Comparison of ENCODE assay signal across 25 mouse cellular contexts in genomic region chr11:63176416-63176815, GRCm38 (mm10). TPM values are rescaled to one million over a fixed set of nuclear protein-coding genes. Genes with fewer than 3 reads are reported as not detected.
DNase-seq lines count a peak whose midpoint lies in the region; ATAC-seq and TF ChIP-seq lines count a peak whose summit lies in the region.
"Had no signal": no experiment of that assay in that cellular context is flagged by ENCODE, and none has a peak within 500 bp of the region (broad histone marks: within the 10 kb centered on the region; RNA-seq: fewer than 3 reads in every experiment).

No protein-coding gene starts in this region.

- H3K9ac ChIP-seq in midbrain, postnatal 0 days (replicated peaks; ENCODE audit: low read length, poor library complexity, severe bottlenecking): no peak overlapping the region
- H3K9ac ChIP-seq: heart, embryonic 13.5 days; hindbrain, embryonic 12.5 days; kidney, embryonic 15.5 days had no signal

- no peaks in the 10 kb centered on the region for H3K9me3 ChIP-seq in midbrain, postnatal 0 days (ENCODE audit: low read length)
- H3K9me3 ChIP-seq: embryonic facial prominence, embryonic 10.5 days; heart, embryonic 13.5 days; hindbrain, embryonic 12.5 days; kidney, embryonic 15.5 days; midbrain, embryonic 10.5 days had no signal

- no peak for TF ChIP-seq CTCF in midbrain, postnatal 0 days (IDR thresholded peaks at IDR 0.05)

- no peak overlapping the region for H3K4me2 ChIP-seq in midbrain, postnatal 0 days (ENCODE audit: low read depth, low read length, poor library complexity, severe bottlenecking)
- H3K4me2 ChIP-seq: heart, embryonic 13.5 days; hindbrain, embryonic 12.5 days; kidney, embryonic 15.5 days had no signal

- no peaks in the 10 kb centered on the region for H3K27me3 ChIP-seq in midbrain, postnatal 0 days (ENCODE audit: insufficient read depth, low read length)
- H3K27me3 ChIP-seq: heart, embryonic 13.5 days; hindbrain, embryonic 12.5 days; kidney, embryonic 15.5 days had no signal

- H3K27ac ChIP-seq in midbrain, postnatal 0 days (ENCODE audit: low read depth, low read length): no peak overlapping the region
- H3K27ac ChIP-seq: embryonic facial prominence, embryonic 10.5 days; heart, adult 2 months; heart, embryonic 13.5 days; hindbrain, embryonic 12.5 days; kidney, embryonic 15.5 days; macrophage; midbrain, embryonic 10.5 days had no signal

- ATAC-seq in frontal cortex, adult (ENCODE audit: low TSS enrichment): peak; percentile 95
- no peak for ATAC-seq in megakaryocyte progenitor cell, adult 5-6 weeks (replicated peaks; ENCODE audit: poor library complexity)
- ATAC-seq in midbrain, postnatal 0 days (ENCODE audit: low FRiP score): no peak
- ATAC-seq: midbrain, embryonic 16.5 days had no signal

- H3K4me1 ChIP-seq in midbrain, postnatal 0 days (ENCODE audit: insufficient read depth, low read length): no peaks in the 10 kb centered on the region
- H3K4me1 ChIP-seq: embryonic facial prominence, embryonic 10.5 days; heart, embryonic 13.5 days; kidney, embryonic 15.5 days had no signal

- intact Hi-C loops in left cerebral cortex, postnatal 36 days (cut with DNase I): loop anchor here (10.0 kb wide), 1 partner anchor 432 kb away; no protein-coding TSS in a partner anchor

- no peaks in the 10 kb centered on the region for H3K36me3 ChIP-seq in midbrain, postnatal 0 days (ENCODE audit: insufficient read depth, low read length)
- H3K36me3 ChIP-seq: embryonic facial prominence, embryonic 10.5 days; heart, embryonic 13.5 days; hindbrain, embryonic 12.5 days; kidney, embryonic 15.5 days; midbrain, embryonic 10.5 days had no signal

- DNase-seq in frontal cortex, postnatal 36 days (ENCODE audit: low spot score in 2 of 2): peak; percentile 58 to 81
- DNase-seq in left cerebral cortex, postnatal 36 days (ENCODE audit: low spot score in 2 of 2): peak; percentile 59 to 71
- DNase-seq in right cerebral cortex, postnatal 25 days: peak; percentile 33
- no peak for DNase-seq in lung, postnatal 10 days
- no peak for DNase-seq in midbrain, postnatal 0 days (ENCODE audit: low spot score)
- DNase-seq: adrenal gland, postnatal 10 days; cerebellum, postnatal 10 days; gastrocnemius, postnatal 14 days; heart, adult 2 months; heart, postnatal 14 days; kidney, adult 11 months; kidney, postnatal 36 days; layer of hippocampus, adult 9-11 months; thymus, adult 2 months; thymus, postnatal 4 days had no signal

- 53% methylated on average over 7 of the region's 7 CpGs for WGBS in midbrain, postnatal 0 days

- H3K4me3 ChIP-seq in midbrain, postnatal 0 days (ENCODE audit: low read depth, low read length): no peak overlapping the region
- H3K4me3 ChIP-seq: embryonic facial prominence, embryonic 10.5 days; heart, adult 2 months; heart, embryonic 13.5 days; hindbrain, embryonic 12.5 days; kidney, embryonic 15.5 days; midbrain, embryonic 10.5 days had no signal

RNA-seq across cellular contexts. Expression of gene Pmp22, which starts 47.6 kb away (rescaled TPM):
- 10 to 100 TPM; 22.4 to 28.4 TPM for total RNA-seq in left cerebral cortex, postnatal 36 days (2021)
- not detected in 2 replicates for total RNA-seq in megakaryocyte progenitor cell, adult 5-6 weeks (2015)
- not detected in 2 replicates for total RNA-seq in megakaryocyte progenitor cell, adult 5-6 weeks (2017)
- total RNA-seq in midbrain, postnatal 0 days (2014; rRNA removed): 39.1 and 40.1 TPM in 2 replicates
- 29.8 and 31.6 TPM in 2 replicates for polyA plus RNA-seq in midbrain, postnatal 0 days (2015; fragmentation: Nextera tagmentation; extraction: Ambion mirVana)
- total RNA-seq: MEL had no signal

Comparison
In these comparisons a context has a peak if more than half of its experiments do, and no peak if none do; other contexts are left out.
1. DNase-seq: peak in frontal cortex, postnatal 36 days (2 of 2), left cerebral cortex, postnatal 36 days (2 of 2) and right cerebral cortex, postnatal 25 days (single experiment); none in lung, postnatal 10 days (single experiment) and midbrain, postnatal 0 days (single experiment).
2. RNA of gene Pmp22, which starts 47.6 kb away (total RNA-seq): 39.1 to 40.1 TPM in midbrain, postnatal 0 days and 22.4 to 28.4 TPM in left cerebral cortex, postnatal 36 days; not detected in megakaryocyte progenitor cell, adult 5-6 weeks; every median in the first group is over 10 times any median in the second.